8 mouse cellular contexts compared by ENCODE assay signal in genomic region chr12:54205195-54205594, GRCm38 (mm10). TPM values are rescaled to one million over a fixed set of nuclear protein-coding genes. Genes with fewer than 3 reads are reported as not detected.
DNase-seq lines count a peak whose midpoint lies in the region; ATAC-seq and TF ChIP-seq lines count a peak whose summit lies in the region.

No protein-coding gene starts in this region.

- WGBS in hindbrain, embryonic 11.5 days = 4% methylated on average over 1 of the region's 1 CpGs
- 7% methylated on average over 1 of the region's 1 CpGs for WGBS in hindbrain, embryonic 13.5 days
- WGBS in kidney, postnatal 0 days = 7% methylated on average over 1 of the region's 1 CpGs

- peak; percentile 59; the same call in 1 of the 2 replicates for ATAC-seq in hindbrain, embryonic 11.5 days (ENCODE audit: low FRiP score)
- ATAC-seq in hindbrain, embryonic 13.5 days (ENCODE audit: low FRiP score) = no peak
- ATAC-seq in kidney, postnatal 0 days (replicated peaks; ENCODE audit: low FRiP score, low read depth) = peak; percentile 67; the same call in 1 of the 2 replicates

- peaks cover 8% of the 10 kb centered on the region; the same call in 1 of the 2 replicates for H3K27me3 ChIP-seq in hindbrain, embryonic 11.5 days (ENCODE audit: control insufficient read depth, insufficient read depth, low read length)
- peaks cover 35% of the 10 kb centered on the region for H3K27me3 ChIP-seq in hindbrain, embryonic 13.5 days
- no peaks in the 10 kb centered on the region for H3K27me3 ChIP-seq in kidney, postnatal 0 days (ENCODE audit: insufficient read depth, low read length)
- no peaks in the 10 kb centered on the region for H3K27me3 ChIP-seq in myocyte (ENCODE audit: control insufficient read depth, insufficient read depth, insufficient read length)

- H3K79me2 ChIP-seq in myocyte (ENCODE audit: control insufficient read depth, insufficient read depth) = peaks cover 33% of the 10 kb centered on the region

- H3K4me2 ChIP-seq in hindbrain, embryonic 11.5 days (replicated peaks; ENCODE audit: low read depth, low read length) = no peak overlapping the region
- no peak overlapping the region for H3K4me2 ChIP-seq in hindbrain, embryonic 13.5 days
- no peak overlapping the region for H3K4me2 ChIP-seq in kidney, postnatal 0 days (ENCODE audit: low read length)
- H3K4me2 ChIP-seq in myocyte (ENCODE audit: low read depth) = no peak overlapping the region

- H3K9me3 ChIP-seq in hindbrain, embryonic 11.5 days (ENCODE audit: control insufficient read depth, low read length) = no peaks in the 10 kb centered on the region
- no peaks in the 10 kb centered on the region for H3K9me3 ChIP-seq in hindbrain, embryonic 13.5 days
- no peaks in the 10 kb centered on the region for H3K9me3 ChIP-seq in kidney, postnatal 0 days (replicated peaks; ENCODE audit: low read length)

- no peak for TF ChIP-seq POLR2A in myocyte (IDR thresholded peaks at IDR 0.05; ENCODE audit: insufficient read length, low read depth)

- H3K9ac ChIP-seq in hindbrain, embryonic 11.5 days (ENCODE audit: low read depth, low read length) = no peak overlapping the region
- H3K9ac ChIP-seq in hindbrain, embryonic 13.5 days = no peak overlapping the region
- no peak overlapping the region for H3K9ac ChIP-seq in kidney, postnatal 0 days (ENCODE audit: low read depth, low read length)

- H3ac ChIP-seq in myocyte (ENCODE audit: control insufficient read depth, insufficient read length) = no peak overlapping the region

- no peaks in the 10 kb centered on the region; the same call in 1 of the 2 replicates for H3K4me1 ChIP-seq in hindbrain, embryonic 11.5 days (replicated peaks; ENCODE audit: control insufficient read depth, insufficient read depth, low read length)
- H3K4me1 ChIP-seq in hindbrain, embryonic 13.5 days (replicated peaks) = peaks cover 21% of the 10 kb centered on the region
- H3K4me1 ChIP-seq in kidney, postnatal 0 days (replicated peaks; ENCODE audit: insufficient read depth, low read length) = peaks cover 19% of the 10 kb centered on the region; the same call in 1 of the 2 replicates

- peak; percentile 70 for DNase-seq in hindbrain, embryonic 11.5 days (ENCODE audit: low spot score)
- DNase-seq in NIH3T3 (ENCODE audit: low read depth) = peak; percentile 59
- peak; percentile 10 to 21 for DNase-seq in gastrocnemius, adult 8-10 months (ENCODE audit: low spot score in 2 of 2)
- peak; percentile 85 for DNase-seq in kidney, postnatal 0 days (ENCODE audit: low spot score)
- no peak for DNase-seq in c-Kit-positive CD71-positive TER-119-positive erythroid progenitor cells, embryonic 14.5 days (ENCODE audit: low spot score)
- DNase-seq in frontal cortex, postnatal 10 days (ENCODE audit: low spot score in 2 of 2) = no peak

- H3K27ac ChIP-seq in hindbrain, embryonic 11.5 days (ENCODE audit: low read depth, low read length) = no peak overlapping the region
- H3K27ac ChIP-seq in hindbrain, embryonic 13.5 days = no peak overlapping the region
- H3K27ac ChIP-seq in kidney, postnatal 0 days = no peak overlapping the region

- H3K4me3 ChIP-seq in hindbrain, embryonic 11.5 days (ENCODE audit: low read depth, low read length) = no peak overlapping the region
- H3K4me3 ChIP-seq in hindbrain, embryonic 13.5 days = no peak overlapping the region
- no peak overlapping the region for H3K4me3 ChIP-seq in kidney, postnatal 0 days (replicated peaks; ENCODE audit: low read depth, low read length)
- H3K4me3 ChIP-seq in myocyte = no peak overlapping the region

- no peaks in the 10 kb centered on the region for H3K36me3 ChIP-seq in hindbrain, embryonic 11.5 days (ENCODE audit: control insufficient read depth, insufficient read depth, low read length)
- H3K36me3 ChIP-seq in hindbrain, embryonic 13.5 days = no peaks in the 10 kb centered on the region
- H3K36me3 ChIP-seq in kidney, postnatal 0 days (ENCODE audit: insufficient read depth, low read length) = no peaks in the 10 kb centered on the region
- H3K36me3 ChIP-seq in myocyte (ENCODE audit: control insufficient read depth, insufficient read depth) = no peaks in the 10 kb centered on the region

- TF ChIP-seq CTCF in kidney, postnatal 0 days (IDR thresholded peaks at IDR 0.05; ENCODE audit: low read depth) = peak; percentile 69

TF ChIP-seq in myocyte, 11 proteins besides CTCF, POLR2A, EP300 and RAD21:
- peak; percentile 78 to 91 (median 79) for TF ChIP-seq MYOD1 (IDR thresholded peaks at IDR 0.05; ENCODE audit: control insufficient read depth in 1 of 3, insufficient read length in 2 of 3, low read depth in 2 of 3)
- TF ChIP-seq MAX (IDR thresholded peaks at IDR 0.05; ENCODE audit: low read depth) = no peak
- peak; percentile 56 for TF ChIP-seq TCF12 (IDR thresholded peaks at IDR 0.05; ENCODE audit: insufficient read depth, poor library complexity, severe bottlenecking)
- TF ChIP-seq SRF (IDR thresholded peaks at IDR 0.05; ENCODE audit: control insufficient read depth, insufficient read length, low read depth) = no peak
- no peak for TF ChIP-seq E2F4 (IDR thresholded peaks at IDR 0.05; ENCODE audit: insufficient read depth)
- peak in 2 of 3 experiments; percentile 74 to 83 for TF ChIP-seq MYOG (IDR thresholded peaks at IDR 0.05; ENCODE audit: control insufficient read depth in 1 of 3, insufficient read depth in 1 of 3, insufficient read length in 2 of 3, low read depth in 2 of 3)
TF ChIP-seq in myocyte: peak in this region for 3.

RNA-seq across cellular contexts. Expression of gene Egln3, which starts 1.5 kb away (rescaled TPM):
- polyA plus RNA-seq in hindbrain, embryonic 11.5 days (2014; fragmentation: Nextera tagmentation; extraction: Ambion mirVana) = 7.3 and 7.9 TPM in 2 replicates
- 4.7 and 5.8 TPM in 2 replicates for polyA plus RNA-seq in hindbrain, embryonic 13.5 days (2015; fragmentation: Nextera tagmentation; extraction: Ambion mirVana)
- 10 to 100 TPM; 15.9 to 42.8 (median 35.9) TPM for total RNA-seq in gastrocnemius, adult 8-10 months (2022)
- polyA plus RNA-seq in kidney, postnatal 0 days (2015; fragmentation: Nextera tagmentation; extraction: Ambion mirVana) = 13.3 and 14.4 TPM in 2 replicates
- polyA plus RNA-seq in myocyte (2012; fragmentation: generic; extraction: Trizol) = 130 TPM

Comparison
In these comparisons a context has a peak if more than half of its experiments do, and no peak if none do; other contexts are left out.
1. DNase-seq: peak in hindbrain, embryonic 11.5 days (single experiment), NIH3T3 (single experiment), gastrocnemius, adult 8-10 months (2 of 2) and kidney, postnatal 0 days (single experiment); none in c-Kit-positive CD71-positive TER-119-positive erythroid progenitor cells, embryonic 14.5 days (single experiment) and frontal cortex, postnatal 10 days (0 of 2).